Mouse (Mus musculus) heart, adult 18-20 months (tissue): ENCODE results near the gene Pik3r6. TPM values are rescaled to one million over a fixed set of nuclear protein-coding genes. Genes with fewer than 3 reads are reported as not detected.
A peak's percentile ranks its signal among the peaks of the same experiment; 100 is the strongest.

Source experiments
- DNase-seq, 2 experiments: peaks; one replicate each; pipeline ENCODE4 v3.0.0; 2021 to 2022; ENCODE audit warnings: mixed read lengths in 1 of 2
- long read RNA-seq, 2 experiments: library from polyadenylated mRNA; stranded (forward); transcript quantifications; one replicate each; pipeline ENCODE4 v2.0.0; 2021
- total RNA-seq, 2 experiments: library from RNA; stranded (reverse); gene quantifications; 2 replicates each; pipeline ENCODE4 v1.2.3; 2021

Gene Pik3r6
- 1 to 10 TPM; 3.8 to 4.0 TPM for total RNA-seq
- long read RNA-seq, experiment 1, partial matches to known transcripts, result 0 of 4 reads
- long read RNA-seq, experiment 1, other reads (novel, unspliced or antisense), result 2 of 4 reads
- long read RNA-seq, experiment 2, result 0 reads

GRCm38 (mm10) chr11:68502902-68503629 lies at the start of gene Pik3r6:
Pik3r6 (plus strand) TSS chr11:68503019.
- DNase-seq, result peak; percentile 55 to 80

- DNase-seq, result no peak
Measured at GRCm38 (mm10) chr11:68453301-68453700, 49.5 kb upstream of the Pik3r6 start.

- peak in 1 of 2 experiments; percentile 53 for DNase-seq
Measured at GRCm38 (mm10) chr11:68458086-68458485, 44.7 kb upstream of the Pik3r6 start.

- DNase-seq, result no peak
Measured at GRCm38 (mm10) chr11:68459021-68459420, 43.8 kb upstream of the Pik3r6 start.

GRCm38 (mm10) chr11:68459486-68459885 lies 43.3 kb upstream of the Pik3r6 start:
- peak in 1 of 2 experiments; percentile 15 for DNase-seq

- DNase-seq, result no peak
Measured at GRCm38 (mm10) chr11:68462716-68463115, 40.1 kb upstream of the Pik3r6 start.

GRCm38 (mm10) chr11:68464260-68464659 lies 38.6 kb upstream of the Pik3r6 start:
- DNase-seq, result no peak

GRCm38 (mm10) chr11:68465090-68465489 lies 37.7 kb upstream of the Pik3r6 start:
- DNase-seq, result no peak

- DNase-seq, result no peak
Measured at GRCm38 (mm10) chr11:68467441-68467840, 35.4 kb upstream of the Pik3r6 start.

GRCm38 (mm10) chr11:68467962-68468612 lies 34.7 kb upstream of the Pik3r6 start:
- DNase-seq, result peak in 1 of 2 experiments; percentile 22

GRCm38 (mm10) chr11:68468886-68469285 lies 33.9 kb upstream of the Pik3r6 start:
- no peak for DNase-seq

GRCm38 (mm10) chr11:68472162-68472849 lies 30.5 kb upstream of the Pik3r6 start:
- DNase-seq, result no peak

GRCm38 (mm10) chr11:68474600-68474999 lies 28.2 kb upstream of the Pik3r6 start:
- peak in 1 of 2 experiments; percentile 61 for DNase-seq

- DNase-seq, result peak in 1 of 2 experiments; percentile 21
Measured at GRCm38 (mm10) chr11:68475676-68476075, 27.1 kb upstream of the Pik3r6 start.

- DNase-seq, result no peak
Measured at GRCm38 (mm10) chr11:68477661-68478060, 25.2 kb upstream of the Pik3r6 start.

GRCm38 (mm10) chr11:68478574-68478981 lies 24.2 kb upstream of the Pik3r6 start:
- DNase-seq, result no peak

- DNase-seq, result no peak
Measured at GRCm38 (mm10) chr11:68480660-68481059, 22.2 kb upstream of the Pik3r6 start.

GRCm38 (mm10) chr11:68482001-68482400 lies 20.8 kb upstream of the Pik3r6 start:
- DNase-seq, result no peak

GRCm38 (mm10) chr11:68483213-68483612 lies 19.6 kb upstream of the Pik3r6 start:
- peak in 1 of 2 experiments; percentile 37 for DNase-seq

GRCm38 (mm10) chr11:68484431-68484830 lies 18.4 kb upstream of the Pik3r6 start:
- no peak for DNase-seq

- peak; percentile 59 to 60 for DNase-seq
Measured at GRCm38 (mm10) chr11:68485206-68485942, 17.4 kb upstream of the Pik3r6 start.

- no peak for DNase-seq
Measured at GRCm38 (mm10) chr11:68486093-68486492, 16.7 kb upstream of the Pik3r6 start.
